Comparison of ENCODE assay signal across 26 mouse cellular contexts in genomic region chr5:38364396-38364795, GRCm38 (mm10). TPM values are rescaled to one million over a fixed set of nuclear protein-coding genes. Genes with fewer than 3 reads are reported as not detected.
DNase-seq lines count a peak whose midpoint lies in the region; ATAC-seq and TF ChIP-seq lines count a peak whose summit lies in the region.
"Had no signal": no experiment of that assay in that cellular context is flagged by ENCODE, and none has a peak within 500 bp of the region (broad histone marks: within the 10 kb centered on the region; RNA-seq: fewer than 3 reads in every experiment).

No protein-coding gene starts in this region.

- no peak for TF ChIP-seq CTCF in Patski (IDR thresholded peaks at IDR 0.05)
- TF ChIP-seq CTCF in layer of hippocampus, adult 2 months (conservative IDR thresholded peaks at IDR 0.05) = no peak

- CTCF ChIA-PET in Patski (lab: Charles Lee) = interaction anchor here (1.4 kb wide), 1 partner anchor 50 kb away, joined by 3 read pairs; no protein-coding TSS in a partner anchor

- DNase-seq in left cerebral cortex, adult 8-10 months (ENCODE audit: low spot score in 2 of 2) = peak; percentile 18 to 71
- DNase-seq in left cerebral cortex, postnatal 10 days (ENCODE audit: extremely low spot score in 1 of 2, low spot score in 2 of 2) = no peak
- DNase-seq in Patski (ENCODE audit: low read depth, low spot score) = peak; percentile 81
- peak; percentile 57 to 85 for DNase-seq in layer of hippocampus, adult 2 months (ENCODE audit: low spot score in 2 of 2)
- peak; percentile 46 to 66 for DNase-seq in right cerebral cortex, postnatal 36 days (ENCODE audit: low spot score in 2 of 2)
- DNase-seq in ovary, postnatal 10 days (ENCODE audit: low spot score) = no peak
- no peak for DNase-seq in gastrocnemius, postnatal 36 days
- DNase-seq: adrenal gland, postnatal 10 days; cerebellum, adult 11 months; cerebellum, postnatal 10 days; embryo, embryonic 11 days; gastrocnemius, postnatal 25 days; kidney, postnatal 4 days; liver, embryonic 13.5 days; lung, embryonic 14.5 days; lung, postnatal 4 days had no signal

- intact Hi-C loops in left cerebral cortex, postnatal 10 days (cut with DNase I) = no loop called here
- intact Hi-C loops in gastrocnemius, postnatal 36 days (cut with DNase I) = no loop called here

- in situ Hi-C loops in Patski (cut with MboI; ENCODE audit: low pct_unique_long_range_greater_than_20kb) = no loop called here

- no peak overlapping the region for H3K4me3 ChIP-seq in layer of hippocampus, adult 2 months
- H3K4me3 ChIP-seq: kidney, embryonic 15.5 days; limb, embryonic 13.5 days; liver, embryonic 13.5 days; stomach, embryonic 15.5 days had no signal

- H3K27me3 ChIP-seq in Patski = no peaks in the 10 kb centered on the region
- H3K27me3 ChIP-seq: kidney, embryonic 15.5 days; liver, embryonic 13.5 days; stomach, embryonic 15.5 days had no signal

- H3K27ac ChIP-seq in layer of hippocampus, adult 2 months = peak overlapping the region; percentile 81
- H3K27ac ChIP-seq: kidney, embryonic 15.5 days; limb, embryonic 13.5 days; liver, embryonic 13.5 days; stomach, embryonic 15.5 days had no signal

- ATAC-seq in Patski = peak; percentile 72
- ATAC-seq: activated CD4-positive, CD25-positive, alpha-beta regulatory T cell, adult 4 months; hindbrain, embryonic 16.5 days; intestine, embryonic 16.5 days had no signal

- POLR2A ChIA-PET in Patski (lab: Charles Lee) = no interaction called here

RNA-seq across cellular contexts. Expression of gene Drd5, which starts 45.2 kb away (rescaled TPM):
- total RNA-seq in left cerebral cortex, adult 8-10 months (2022) = 1 to 10 TPM; 2.0 to 2.9 (median 2.6) TPM
- 1 to 10 TPM; 1.8 to 1.9 TPM for total RNA-seq in left cerebral cortex, postnatal 10 days (2021)
- not detected for polyA plus RNA-seq in Patski (2021)
- total RNA-seq in layer of hippocampus, adult 2 months (2021) = 10 to 100 TPM; 15.1 to 18.0 TPM
- total RNA-seq in gastrocnemius, postnatal 36 days (2021) = not detected
- total RNA-seq: adrenal gland, postnatal 10 days; gastrocnemius, postnatal 25 days; heart, adult 8-10 months; hematopoietic stem cell, adult 5-6 weeks; neutrophil, adult 5-6 weeks had no signal
- polyA plus RNA-seq: activated CD4-positive, CD25-positive, alpha-beta regulatory T cell, adult 4 months; embryonic facial prominence, embryonic 14.5 days; intestine, embryonic 16.5 days; kidney, embryonic 15.5 days; liver, embryonic 13.5 days; lung, embryonic 14.5 days; stomach, embryonic 15.5 days had no signal

Comparison
In these comparisons a context has a peak if more than half of its experiments do, and no peak if none do; other contexts are left out.
1. DNase-seq: peak in left cerebral cortex, adult 8-10 months (2 of 2), Patski (single experiment), layer of hippocampus, adult 2 months (2 of 2) and right cerebral cortex, postnatal 36 days (2 of 2); none in left cerebral cortex, postnatal 10 days (0 of 2), ovary, postnatal 10 days (single experiment) and gastrocnemius, postnatal 36 days (0 of 2).
2. RNA of gene Drd5, which starts 45.2 kb away (total RNA-seq): 15.1 to 18.0 TPM in layer of hippocampus, adult 2 months; 2.0 to 2.9 TPM in left cerebral cortex, adult 8-10 months, 1.8 to 1.9 TPM in left cerebral cortex, postnatal 10 days and not detected in gastrocnemius, postnatal 36 days; every median in the first group is over 4 times any median in the second.